In genomic region chr12:17891663-17892310, GRCm38 (mm10) we compare ENCODE assay signal across 5 mouse cellular contexts.
DNase-seq lines count a peak whose midpoint lies in the region; TF ChIP-seq lines count a peak whose summit lies in the region.
"Not testable (repeated sequence)": the region's sequence is repeated elsewhere in the genome, so short reads cannot be mapped to it uniquely, and the experiment has no call there.

No protein-coding gene starts in this region.

- peaks cover 19% of the 10 kb centered on the region for H3K4me1 ChIP-seq in E14TG2a.4 (replicated peaks; ENCODE audit: low read depth, low read length)

- H3K4me3 ChIP-seq in E14TG2a.4 (replicated peaks; ENCODE audit: low read length), result peak overlapping the region; percentile 74

- DNase-seq in ES-CJ7 (ENCODE audit: low read depth, low spot score), result peak; percentile 94
- peak; percentile 93 for DNase-seq in R1 (ENCODE audit: low read depth, low spot score)
- peak; percentile 17 for DNase-seq in adrenal gland, postnatal 14 days
- DNase-seq in yolk sac, embryonic 10.5 days (ENCODE audit: low spot score), result peak; percentile 64

- H3K27me3 ChIP-seq in E14TG2a.4 (ENCODE audit: insufficient read depth, low read length), result not testable (repeated sequence)

- not testable (repeated sequence) for H3K36me3 ChIP-seq in E14TG2a.4 (ENCODE audit: insufficient read depth, low read length)

- not testable (repeated sequence) for H3K9me3 ChIP-seq in E14TG2a.4 (ENCODE audit: low read length)

- TF ChIP-seq CTCF in E14TG2a.4 (conservative IDR thresholded peaks at IDR 0.05; ENCODE audit: low read length), result not testable (repeated sequence)

Comparison
In these comparisons a context has a peak if more than half of its experiments do, and no peak if none do; other contexts are left out.
1. Peak in every context shown above with its lines: DNase-seq and H3K4me3 ChIP-seq.
2. DNase-seq: peak in every context shown above with its lines; median percentile 94 in ES-CJ7; 93 in R1; 64 in yolk sac, embryonic 10.5 days; 17 in adrenal gland, postnatal 14 days.